Mouse (Mus musculus) bone marrow, adult 2 months (tissue): ENCODE data around the gene Rnf34.

Source experiments
- CTCF ChIP-seq: fragments of 200-500 bp; IDR thresholded peaks from 2 replicates; pipeline ENCODE4 v1.5.1; 2011; ENCODE audit warnings: low read length, control low read depth; ENCODE audit not compliant: control insufficient read depth, insufficient read depth
- POLR2A ChIP-seq: fragments of 200-500 bp; IDR thresholded peaks from 2 replicates; pipeline ENCODE4 v1.6.1; 2011; ENCODE audit warnings: low read depth, mild to moderate bottlenecking, control low read depth, low read length, borderline replicate concordance; ENCODE audit not compliant: control insufficient read depth

DNA sequence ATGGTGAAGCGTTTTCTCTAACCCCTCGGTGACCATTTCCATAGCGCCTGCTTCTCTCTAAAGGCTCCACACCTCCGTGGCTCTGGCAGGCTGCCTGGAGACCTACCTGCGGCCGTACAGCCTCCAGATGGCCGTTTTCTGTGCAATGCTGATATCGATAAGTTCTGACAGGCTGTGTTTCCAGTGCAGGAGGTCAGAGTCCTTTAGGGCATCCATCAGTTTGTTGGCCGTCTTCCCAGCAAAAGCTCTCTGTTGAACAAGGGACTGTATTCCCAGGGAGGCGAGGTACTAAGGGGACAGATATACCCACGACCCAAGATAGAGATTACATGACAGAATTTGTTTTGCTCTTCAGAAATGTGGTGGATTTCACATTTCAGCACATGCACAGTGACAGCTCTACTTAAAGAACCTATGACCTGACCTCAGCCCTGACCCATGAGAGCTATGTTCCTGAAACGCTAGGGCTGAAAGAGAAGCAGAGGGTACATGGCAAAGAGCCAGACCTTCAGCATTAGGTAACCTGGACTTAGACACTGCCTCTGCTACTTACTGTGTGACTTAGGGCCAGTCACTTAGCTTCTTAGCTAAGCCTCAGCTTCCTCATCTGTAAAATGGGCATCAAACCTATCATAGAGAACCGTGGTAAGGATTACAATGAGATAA is 49.4 kb upstream of the Rnf34 start:
- TF ChIP-seq POLR2A (no peak), CTCF (no peak)
